Mouse (Mus musculus) stomach, embryonic 14.5 days (tissue): Measurements from ENCODE around the gene Lrrc27. TPM values are rescaled to one million over a fixed set of nuclear protein-coding genes. Genes with fewer than 3 reads are reported as not detected.

Source experiments
- ATAC-seq: fragments of 200-750 bp; cut with Nextera tagmentation; 2 replicates; pipeline ENCODE4 v1.8.0; 2017; ENCODE audit warnings: low read depth, moderate TSS enrichment; ENCODE audit not compliant: insufficient number of reproducible peaks, insufficient read depth, low FRiP score
- H3K27ac ChIP-seq: fragments of 300-500 bp; sonication (generic); 2 replicates; pipeline ENCODE4 v1.5.1; 2014; ENCODE audit warnings: mild to moderate bottlenecking, low read length, moderate library complexity, mixed read lengths
- H3K27me3 ChIP-seq: fragments of 300-500 bp; sonication (generic); 2 replicates; pipeline ENCODE4 v1.6.1; 2014; ENCODE audit warnings: low read length, control low read depth, mixed read lengths; ENCODE audit not compliant: control insufficient read depth, insufficient read depth
- H3K36me3 ChIP-seq: fragments of 300-500 bp; sonication (generic); 2 replicates; pipeline ENCODE4 v1.6.1; 2014; ENCODE audit warnings: mild to moderate bottlenecking, control low read depth, low read length, moderate library complexity, mixed read lengths; ENCODE audit not compliant: control insufficient read depth, insufficient read depth
- H3K4me1 ChIP-seq: fragments of 300-500 bp; sonication (generic); 2 replicates; pipeline ENCODE4 v1.6.1; 2014; ENCODE audit warnings: low read length, control low read depth, mixed read lengths; ENCODE audit not compliant: control insufficient read depth, insufficient read depth
- H3K4me2 ChIP-seq: fragments of 300-500 bp; sonication (generic); replicated peaks from 2 replicates; pipeline ENCODE4 v1.6.1; 2014; ENCODE audit warnings: low read depth, low read length, control low read depth
- H3K4me3 ChIP-seq: fragments of 300-500 bp; sonication (generic); 2 replicates; pipeline ENCODE4 v1.5.1; 2014; ENCODE audit warnings: low read depth, low read length, control low read depth
- H3K9ac ChIP-seq: fragments of 300-500 bp; sonication (generic); replicated peaks from 2 replicates; pipeline ENCODE4 v1.6.1; 2014; ENCODE audit warnings: low read depth, mild to moderate bottlenecking, control low read depth, low read length, moderate library complexity, mixed read lengths
- H3K9me3 ChIP-seq: fragments of 300-500 bp; sonication (generic); 2 replicates; pipeline ENCODE4 v1.6.1; 2016; ENCODE audit warnings: low read depth, low read length, control low read depth; ENCODE audit not compliant: control insufficient read depth
- WGBS: fragments of 180-500 bp; shearing (Covaris S2); extraction: QIAGEN DNeasy Blood & Tissue Kit; methylation state at CpG from one replicate; pipeline ENCODE4 v1.1.7; 2014; 5-methylcytosine and 5-hydroxymethylcytosine counted together
- polyA plus RNA-seq: library from polyadenylated mRNA; unstranded; fragments of >200 nt; fragmentation: Nextera tagmentation; extraction: Ambion mirVana; gene quantifications from 2 replicates; pipeline ENCODE4 v1.2.1, GENCODE M21; 2014

Gene Lrrc27
- polyA plus RNA-seq, 1 experiment from 2014 or later, result 4.9 TPM

DNA sequence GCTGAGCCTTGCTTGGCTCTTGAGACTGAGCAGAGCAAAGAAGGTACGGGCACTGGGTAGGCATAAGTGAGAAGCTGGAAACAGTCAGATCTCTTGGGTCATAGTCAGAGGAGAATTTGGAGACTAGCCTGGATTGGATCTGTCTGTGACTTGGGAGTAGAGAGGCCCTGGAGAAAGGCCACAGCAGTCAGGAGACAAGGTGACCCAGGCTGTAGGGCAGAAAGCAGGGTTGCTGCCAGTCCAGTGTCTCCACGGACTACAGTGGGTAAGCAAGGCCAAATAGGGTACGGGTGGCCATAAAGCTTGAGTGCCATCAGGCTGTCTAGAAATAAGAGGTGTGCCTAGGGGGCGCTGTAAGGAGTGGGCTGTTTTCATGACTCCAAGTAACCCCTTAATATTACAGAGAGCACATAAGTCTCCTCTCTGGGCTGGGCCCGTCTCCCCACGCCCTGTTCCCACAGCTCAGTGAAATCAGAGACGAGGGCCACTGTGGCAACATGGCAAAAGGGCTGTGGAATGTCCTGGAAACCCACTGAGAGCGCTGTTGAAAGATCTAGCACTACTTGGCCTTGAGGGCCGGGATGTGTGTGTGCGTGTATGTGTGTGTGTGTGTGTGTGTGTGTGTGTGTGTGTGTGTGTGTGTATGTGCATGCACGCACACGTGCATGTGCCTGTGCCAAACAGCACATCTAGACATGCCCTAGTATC is 23.0 kb downstream of the Lrrc27 start:
- no peak for ATAC-seq
- no peak overlapping the region for H3K4me2 ChIP-seq
- no peak overlapping the region for H3K9ac ChIP-seq
- H3K4me1 ChIP-seq, result peaks cover 14% of the 10 kb centered on the region; the same call in 1 of the 2 replicates
- no peaks in the 10 kb centered on the region for H3K36me3 ChIP-seq
- H3K27ac ChIP-seq, result no peak overlapping the region; the same call in 1 of the 2 replicates
- H3K27me3 ChIP-seq, result no peaks in the 10 kb centered on the region
- H3K9me3 ChIP-seq, result no peaks in the 10 kb centered on the region
- H3K4me3 ChIP-seq, result no peak overlapping the region
- 82% methylated on average over 12 of the region's 12 CpGs for WGBS

DNA sequence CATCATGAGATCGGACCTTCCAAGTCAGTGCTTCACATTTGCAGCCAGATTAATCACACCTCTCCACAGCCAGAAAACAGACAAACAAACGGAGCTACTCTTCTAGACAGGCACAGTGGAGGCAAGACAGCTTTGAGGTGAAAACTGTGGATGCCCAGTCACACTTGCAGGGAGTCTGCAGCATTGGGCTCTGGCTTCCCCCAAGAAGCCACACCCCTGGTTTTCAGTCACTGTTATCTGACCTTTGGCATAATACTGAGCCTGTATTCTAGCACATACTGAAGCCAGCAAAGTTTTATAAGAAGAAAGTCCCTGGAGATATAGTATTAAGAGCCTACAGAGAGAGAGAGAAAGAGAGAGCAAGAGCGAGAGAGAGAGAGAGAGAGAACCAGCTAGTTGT is 26.6 kb downstream of the Lrrc27 start:
- no peak for ATAC-seq
- H3K27ac ChIP-seq, result no peak overlapping the region
- 79% methylated on average over 3 of the region's 3 CpGs for WGBS

DNA sequence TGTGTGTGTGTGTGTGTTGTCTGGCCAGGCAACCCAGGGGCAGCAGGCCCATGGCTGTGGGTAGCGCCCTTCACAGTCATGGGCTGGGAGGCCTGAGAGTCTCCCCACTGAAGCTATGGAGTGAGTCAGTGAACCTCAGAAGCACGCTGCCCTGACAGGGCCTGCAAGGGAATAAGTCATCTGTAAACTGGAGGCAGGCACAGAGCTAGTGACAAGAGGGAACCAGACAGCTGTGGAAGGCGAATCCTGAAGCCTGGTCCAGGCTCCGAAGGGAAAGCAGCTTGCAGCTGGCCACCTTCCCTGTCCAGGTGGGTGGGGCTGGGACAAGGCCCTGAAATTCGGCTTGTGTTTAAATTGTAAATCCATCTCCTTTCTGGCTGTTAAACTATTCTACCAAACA is 33.3 kb downstream of the Lrrc27 start:
- H3K4me2 ChIP-seq, result no peak overlapping the region
- no peak overlapping the region for H3K4me3 ChIP-seq
- no peak overlapping the region for H3K27ac ChIP-seq
- WGBS, result 42% methylated on average over 5 of the region's 5 CpGs
- H3K27me3 ChIP-seq, result no peaks in the 10 kb centered on the region
- H3K9ac ChIP-seq, result no peak overlapping the region
- no peak for ATAC-seq
- H3K4me1 ChIP-seq, result peaks cover 44% of the 10 kb centered on the region
- no peaks in the 10 kb centered on the region for H3K36me3 ChIP-seq
- no peaks in the 10 kb centered on the region for H3K9me3 ChIP-seq

More for the DNA sequence above, 26.6 kb downstream of the Lrrc27 start:
- peaks cover 11% of the 10 kb centered on the region; the same call in 1 of the 2 replicates for H3K4me1 ChIP-seq
- no peak overlapping the region for H3K9ac ChIP-seq
- no peak overlapping the region for H3K4me2 ChIP-seq
- H3K36me3 ChIP-seq, result no peaks in the 10 kb centered on the region
- no peaks in the 10 kb centered on the region for H3K27me3 ChIP-seq
- H3K4me3 ChIP-seq, result no peak overlapping the region
- H3K9me3 ChIP-seq, result no peaks in the 10 kb centered on the region

DNA sequence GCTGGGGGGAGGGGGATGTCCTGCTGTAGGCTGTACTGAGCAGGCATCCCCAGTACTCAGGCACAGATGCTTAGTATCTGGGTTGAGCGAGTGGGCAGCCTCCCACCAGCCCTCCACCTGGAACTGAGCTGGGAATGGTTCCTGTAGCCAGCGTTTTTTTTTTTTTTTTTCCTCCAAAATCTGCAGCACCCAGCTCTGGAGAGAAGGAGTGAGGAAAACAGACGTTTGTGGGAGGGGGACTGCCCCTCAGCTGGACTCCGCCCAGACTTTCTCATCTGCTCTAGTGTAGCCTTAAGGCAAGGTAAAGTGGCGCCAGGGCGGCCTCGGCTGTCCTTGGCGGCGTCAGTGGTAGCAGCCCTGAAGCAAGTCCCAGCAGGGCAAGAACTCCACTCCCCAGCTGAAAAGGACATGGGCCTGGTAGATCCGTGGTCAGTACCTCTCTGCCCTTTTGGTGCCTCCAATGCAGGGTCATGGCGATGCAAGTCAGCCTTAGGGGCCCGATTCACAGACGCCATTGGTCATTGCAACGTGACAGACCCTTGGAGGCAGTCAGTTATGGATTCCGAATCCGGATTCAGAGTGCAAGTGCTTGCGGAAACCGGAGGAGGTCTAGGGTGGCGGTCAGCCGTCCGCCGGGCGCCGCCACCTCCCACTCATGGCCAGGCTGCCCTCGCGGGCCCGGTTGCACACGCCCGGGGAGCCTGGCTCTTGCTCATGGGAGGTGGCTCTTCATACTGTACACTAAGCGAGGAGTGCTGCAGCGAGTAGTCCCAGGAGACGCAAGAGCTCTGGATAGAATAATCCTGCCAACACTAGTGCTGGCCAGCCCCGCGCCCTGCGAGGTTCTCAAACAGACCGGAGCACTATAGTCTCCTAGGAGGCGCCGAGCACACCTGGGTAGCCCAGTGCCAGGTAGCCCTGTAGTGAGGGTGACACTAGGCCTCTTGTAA is 34.4 kb downstream of the Lrrc27 start:
- H3K4me2 ChIP-seq, result peak overlapping the region; percentile 90
- H3K27me3 ChIP-seq, result no peaks in the 10 kb centered on the region
- WGBS, result 10% methylated on average over 38 of the region's 38 CpGs
- peak overlapping the region; percentile 86 for H3K27ac ChIP-seq
- no peaks in the 10 kb centered on the region for H3K9me3 ChIP-seq
- peak overlapping the region; percentile 76 for H3K4me3 ChIP-seq
- peak overlapping the region; percentile 77 for H3K9ac ChIP-seq
- H3K4me1 ChIP-seq, result peaks cover 51% of the 10 kb centered on the region
- peak; percentile 39 for ATAC-seq
- H3K36me3 ChIP-seq, result no peaks in the 10 kb centered on the region

DNA sequence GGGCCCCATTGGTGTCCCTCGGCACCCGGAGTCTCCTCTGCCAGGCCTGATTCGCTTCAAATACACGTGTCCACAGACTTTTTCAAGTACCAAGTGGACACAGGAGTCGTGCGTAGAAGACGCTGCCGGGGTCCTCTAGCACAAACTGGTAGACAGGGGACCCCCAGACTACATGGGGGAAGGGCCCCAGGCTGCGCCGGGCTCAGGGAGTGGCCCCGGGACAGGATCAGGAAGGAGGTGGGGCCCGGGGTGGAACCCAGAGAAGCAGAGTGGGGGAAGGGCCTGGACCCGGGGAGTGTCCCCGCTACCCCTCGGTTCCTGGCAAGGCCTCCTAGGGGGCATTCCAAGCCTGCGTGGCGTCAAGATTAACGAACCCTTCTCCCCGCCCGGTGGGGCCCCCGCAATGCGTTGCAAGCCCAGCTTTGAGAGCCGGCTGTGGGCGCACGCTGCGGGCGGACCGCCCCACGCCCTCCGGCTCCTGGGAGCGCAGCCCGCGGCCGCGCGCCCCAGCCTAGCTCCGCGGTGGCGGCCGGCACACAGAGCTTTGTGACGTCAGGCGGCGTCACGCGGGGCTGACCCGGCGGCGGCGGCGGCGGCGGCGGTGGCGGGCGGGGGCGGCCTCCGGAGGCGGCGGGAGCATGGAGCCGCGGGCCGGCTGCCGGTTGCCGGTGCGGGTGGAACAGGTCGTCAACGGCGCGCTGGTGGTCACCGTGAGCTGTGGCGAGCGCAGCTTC is 35.3 kb downstream of the Lrrc27 start, which contains the start of gene Pwwp2b:
Gene Pwwp2b, plus strand, starts transcription at position 602 of the 734 bp plus-strand sequence.
- H3K4me2 ChIP-seq, result peak within 1 kb of the TSS; percentile 90
- H3K4me3 ChIP-seq, result peak within 1 kb of the TSS; percentile 76
- peak within 1 kb of the TSS; percentile 77 for H3K9ac ChIP-seq
- H3K27ac ChIP-seq, result peak within 1 kb of the TSS; percentile 86
- no peaks in the 10 kb centered on the region for H3K9me3 ChIP-seq
- peak; percentile 73 for ATAC-seq
- no peaks in the 10 kb centered on the region for H3K36me3 ChIP-seq
- H3K27me3 ChIP-seq, result no peaks in the 10 kb centered on the region
- H3K4me1 ChIP-seq, result peaks cover 60% of the 10 kb centered on the region
- under 1% methylated on average over 65 of the region's 72 CpGs for WGBS

DNA sequence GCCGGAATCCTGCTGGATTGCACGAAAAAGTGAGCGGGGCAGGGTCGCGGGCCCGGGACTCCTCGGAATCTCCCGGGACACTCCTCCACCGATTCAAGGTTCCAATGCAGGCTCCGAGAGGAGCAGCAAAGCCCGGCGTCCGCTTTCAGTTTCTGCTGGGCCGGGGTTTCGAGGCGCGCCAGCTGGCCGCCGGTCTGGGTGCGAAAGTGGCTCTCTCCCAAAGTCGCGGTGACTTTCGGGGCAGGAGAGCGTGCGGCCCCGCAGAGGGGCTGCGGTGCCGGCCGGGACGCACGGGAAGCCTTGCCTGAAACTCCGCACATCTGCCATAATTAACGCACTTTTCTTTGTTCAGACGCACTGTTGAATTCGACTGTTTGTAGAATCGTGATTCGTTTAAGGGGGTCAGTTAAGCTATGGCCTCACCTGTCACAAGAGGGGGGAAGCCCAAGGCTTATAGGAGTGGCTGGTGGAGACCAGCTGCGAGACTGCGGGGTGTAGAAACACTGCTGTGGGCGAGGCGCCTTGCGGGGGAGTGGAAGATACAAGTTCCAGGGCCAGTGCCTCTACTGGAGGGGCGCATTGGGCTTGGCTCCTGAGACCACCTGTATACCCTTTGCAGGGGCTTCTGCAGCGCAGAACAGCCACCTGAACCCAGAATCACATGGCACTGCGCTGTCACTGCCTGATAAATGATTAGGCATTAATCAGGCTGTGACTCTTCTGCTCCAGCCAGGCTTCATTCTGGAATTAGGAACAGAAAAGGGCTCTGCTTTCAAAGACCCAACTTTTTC is 36.0 kb downstream of the Lrrc27 start:
- Histone ChIP-seq H3K36me3 (no peaks in the 10 kb centered on the region), H3K4me3 (peak overlapping the region; percentile 76), H3K9ac (peak overlapping the region; percentile 77), H3K9me3 (no peaks in the 10 kb centered on the region), H3K27me3 (no peaks in the 10 kb centered on the region), H3K4me2 (peak overlapping the region; percentile 90), H3K4me1 (peaks cover 66% of the 10 kb centered on the region), H3K27ac (peak overlapping the region; percentile 86)
- ATAC-seq, result no peak
- WGBS, result under 1% methylated on average over 45 of the region's 45 CpGs

DNA sequence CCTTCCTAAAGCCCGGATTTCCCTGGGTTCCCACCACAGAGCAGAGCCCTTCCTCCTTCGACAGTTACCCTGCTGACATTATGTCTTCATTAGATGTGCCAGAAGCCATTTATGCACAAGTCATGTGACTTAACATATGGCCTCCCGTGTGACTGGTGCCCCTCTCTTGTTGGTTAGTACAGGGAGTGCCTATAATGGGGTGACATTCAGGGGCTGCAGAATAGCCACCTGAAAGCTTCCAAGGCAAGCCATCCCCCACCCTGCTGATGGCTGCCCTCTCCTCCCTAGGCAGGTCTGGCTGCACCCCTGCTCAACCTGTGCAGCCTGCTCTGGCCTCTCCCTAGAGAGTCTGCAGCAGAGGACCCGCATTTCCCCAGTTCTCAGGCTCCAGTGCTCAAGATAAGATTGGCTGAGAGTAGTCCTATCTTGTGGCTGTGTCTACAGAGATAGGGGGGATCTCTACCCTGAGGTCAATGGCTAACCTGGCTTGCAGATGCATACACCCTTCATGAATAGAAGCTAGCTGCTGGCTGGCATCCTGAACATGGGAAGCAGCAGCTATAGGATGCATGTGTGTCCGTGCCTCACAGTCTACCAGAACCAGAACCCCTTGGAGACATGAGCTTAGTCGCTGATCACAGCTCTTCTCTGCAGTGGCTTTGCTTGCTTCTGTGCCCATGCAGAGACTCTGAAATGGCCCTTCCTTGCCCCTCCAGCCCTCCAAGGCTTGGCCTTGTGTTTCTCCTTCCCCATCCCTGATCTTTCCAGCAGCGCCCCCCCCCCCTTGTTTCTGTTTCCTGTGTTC is 36.8 kb downstream of the Lrrc27 start:
- ATAC-seq, result no peak; the same call in 1 of the 2 replicates
- Histone ChIP-seq H3K27ac (peak overlapping the region; percentile 29; the same call in 1 of the 2 replicates), H3K36me3 (peaks cover under 1% of the 10 kb centered on the region; the same call in 1 of the 2 replicates), H3K4me1 (peaks cover 66% of the 10 kb centered on the region), H3K4me2 (peak overlapping the region; percentile 90), H3K4me3 (peak overlapping the region; percentile 76), H3K9me3 (no peaks in the 10 kb centered on the region), H3K27me3 (no peaks in the 10 kb centered on the region), H3K9ac (no peak overlapping the region)
- WGBS, result 30% methylated on average over 7 of the region's 7 CpGs
